Mouse (Mus musculus) right cerebral cortex, postnatal 4 days (tissue): ENCODE measurements around the gene Col4a2.

Source experiments
- DNase-seq: peaks from one replicate; pipeline ENCODE4 v3.0.0-alpha.2; 2022

Gene Col4a2

GRCm38 (mm10) chr8:11421968-11422367 is 109.4 kb downstream of the Col4a2 start:
- no peak for DNase-seq

- DNase-seq: no peak
Observed at GRCm38 (mm10) chr8:11423091-11423490, 110.5 kb downstream of the Col4a2 start.

GRCm38 (mm10) chr8:11430688-11431087 is 118.1 kb downstream of the Col4a2 start:
- DNase-seq: no peak

GRCm38 (mm10) chr8:11437862-11438261 is 125.3 kb downstream of the Col4a2 start:
- no peak for DNase-seq

GRCm38 (mm10) chr8:11441291-11441690 is 128.7 kb downstream of the Col4a2 start:
- no peak for DNase-seq

- no peak for DNase-seq
Observed at GRCm38 (mm10) chr8:11443611-11444010, 131.0 kb downstream of the Col4a2 start.

- DNase-seq: no peak
Observed at GRCm38 (mm10) chr8:11444216-11444615, 131.6 kb downstream of the Col4a2 start.

- DNase-seq: no peak
Observed at GRCm38 (mm10) chr8:11445790-11446189, 133.2 kb downstream of the Col4a2 start.

GRCm38 (mm10) chr8:11447910-11448570 is 135.4 kb downstream of the Col4a2 start:
- no peak for DNase-seq

- no peak for DNase-seq
Observed at GRCm38 (mm10) chr8:11450184-11451113, 137.8 kb downstream of the Col4a2 start.

- no peak for DNase-seq
Observed at GRCm38 (mm10) chr8:11452152-11452551, 139.5 kb downstream of the Col4a2 start.

GRCm38 (mm10) chr8:11452559-11452958 is 140.0 kb downstream of the Col4a2 start:
- no peak for DNase-seq

GRCm38 (mm10) chr8:11452974-11453373 is 140.4 kb downstream of the Col4a2 start:
- no peak for DNase-seq

GRCm38 (mm10) chr8:11454228-11454627 is 141.6 kb downstream of the Col4a2 start:
- no peak for DNase-seq

GRCm38 (mm10) chr8:11457278-11457677 is 144.7 kb downstream of the Col4a2 start:
- no peak for DNase-seq

- DNase-seq: no peak
Observed at GRCm38 (mm10) chr8:11457981-11458836, 145.6 kb downstream of the Col4a2 start.

- no peak for DNase-seq
Observed at GRCm38 (mm10) chr8:11459016-11459415, 146.4 kb downstream of the Col4a2 start.

- DNase-seq: peak; percentile 34
Observed at GRCm38 (mm10) chr8:11460934-11461333, 148.3 kb downstream of the Col4a2 start.

GRCm38 (mm10) chr8:11461847-11462246 is 149.2 kb downstream of the Col4a2 start:
- no peak for DNase-seq

GRCm38 (mm10) chr8:11462641-11463040 is 150.0 kb downstream of the Col4a2 start:
- no peak for DNase-seq

GRCm38 (mm10) chr8:11463541-11463888 is 150.9 kb downstream of the Col4a2 start:
- no peak for DNase-seq

- DNase-seq: no peak
Observed at GRCm38 (mm10) chr8:11463889-11464706, 151.5 kb downstream of the Col4a2 start.

- no peak for DNase-seq
Observed at GRCm38 (mm10) chr8:11464707-11464964, 152.0 kb downstream of the Col4a2 start.
